Mouse (Mus musculus): ENCODE measurements around the gene Adig. TPM values are rescaled to one million over a fixed set of nuclear protein-coding genes. Genes with fewer than 3 reads are reported as not detected.

The Adig gene
- polyA plus RNA-seq (2012; ENCODE audit: low replicate concordance): not detected in 2 replicates

DNA sequence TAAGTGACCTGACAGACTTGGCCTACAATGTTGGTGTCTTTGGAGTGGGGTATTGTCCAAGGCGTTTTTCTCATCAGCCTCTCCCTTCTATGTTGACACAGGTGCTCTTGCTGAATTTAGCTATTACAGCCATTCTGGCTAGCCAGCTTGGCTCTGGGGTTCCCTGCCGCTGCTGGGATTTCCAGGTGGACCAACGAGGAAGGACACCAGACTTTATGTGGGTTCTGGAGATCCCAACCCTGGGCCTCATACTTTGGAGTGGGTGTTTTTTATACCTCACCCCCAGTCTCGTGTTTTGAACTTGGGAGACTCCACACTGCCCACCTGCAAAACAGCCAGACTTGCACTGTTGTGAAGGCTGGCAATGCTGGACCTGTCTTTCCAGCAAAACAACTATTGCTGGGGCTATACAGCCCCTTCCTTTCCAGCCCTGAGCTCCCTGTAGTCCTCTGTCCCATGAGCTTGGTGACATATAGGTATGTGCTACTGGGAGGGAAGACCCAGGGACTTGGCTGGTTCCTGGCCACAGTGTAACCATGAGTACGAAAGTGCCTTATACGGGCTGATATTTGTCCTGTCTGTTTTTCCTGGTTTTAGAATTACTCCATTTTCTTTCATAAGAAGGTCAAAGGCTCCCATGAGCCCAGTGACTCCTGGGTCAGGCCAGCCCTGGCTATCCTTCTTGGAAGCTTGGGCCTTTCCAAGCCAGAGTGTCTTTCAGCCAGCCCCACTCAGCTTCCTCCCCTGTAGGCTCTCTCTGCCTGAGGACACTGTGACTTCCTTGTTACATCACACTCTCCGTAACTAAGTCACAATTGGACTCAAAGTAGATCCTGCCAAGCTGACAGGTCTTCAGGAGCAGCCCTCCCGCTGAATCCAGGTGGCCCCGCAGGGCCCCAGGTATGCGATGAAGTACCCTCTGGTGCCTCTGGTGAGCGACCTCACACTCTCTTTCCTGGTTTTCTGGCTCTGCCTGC, at the start of gene Adig:
TSS of gene Adig (plus strand) at position 777 of the 977 bp plus-strand sequence.

DNA sequence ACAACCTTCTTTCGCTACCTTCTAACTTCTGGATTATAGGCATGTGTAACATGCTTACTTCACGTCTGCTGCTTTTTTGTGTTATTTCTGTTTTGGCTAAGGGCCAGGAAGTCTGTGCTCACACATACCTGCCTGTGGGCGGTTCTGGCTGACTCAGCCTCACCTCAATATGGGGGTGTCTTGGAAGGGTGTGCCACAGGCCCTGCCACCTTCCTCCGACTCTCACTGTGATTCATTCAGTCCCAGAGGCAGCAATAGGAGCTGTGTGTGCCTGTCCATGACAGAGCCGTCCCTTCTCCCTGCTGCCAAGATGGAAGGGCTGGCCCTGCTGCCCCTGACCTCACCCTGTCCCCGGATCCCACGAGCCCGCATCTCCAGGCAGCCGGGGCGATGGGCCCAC, 10.1 kb downstream of the Adig start, which contains the start of gene Arhgap40:
TSS of gene Arhgap40 (plus strand) at position 269 of the 400 bp plus-strand sequence.

Other genes starting within 250 kb of the Adig start
- not detected in 2 replicates for gene Bpi, start 244.5 kb upstream of the Adig start, polyA plus RNA-seq (2012; ENCODE audit: low replicate concordance)
- 0.40 and 0.66 TPM in 2 replicates for gene Lbp, start 196.1 kb upstream of the Adig start, polyA plus RNA-seq (2012; ENCODE audit: low replicate concordance)
- gene Snhg11, start 127.0 kb upstream of the Adig start, polyA plus RNA-seq (2012; ENCODE audit: low replicate concordance): not detected in 2 replicates
- gene Ralgapb, start 92.8 kb upstream of the Adig start, polyA plus RNA-seq (2012; ENCODE audit: low replicate concordance): 5.9 and 6.5 TPM in 2 replicates
- not detected in 2 replicates for gene Arhgap40, start 10.2 kb downstream of the Adig start, polyA plus RNA-seq (2012; ENCODE audit: low replicate concordance)
- not detected in 2 replicates for gene Slc32a1, start 108.2 kb downstream of the Adig start, polyA plus RNA-seq (2012; ENCODE audit: low replicate concordance)
- gene Actr5, start 122.3 kb downstream of the Adig start, polyA plus RNA-seq (2012; ENCODE audit: low replicate concordance): 13.3 and 15.9 TPM in 2 replicates
- 25.0 and 35.0 TPM in 2 replicates for gene Ppp1r16b, start 162.8 kb downstream of the Adig start, polyA plus RNA-seq (2012; ENCODE audit: low replicate concordance)